Mouse (Mus musculus): ENCODE measurements around the gene Foxp2. TPM values are rescaled to one million over a fixed set of nuclear protein-coding genes. Genes with fewer than 3 reads are reported as not detected.

The Foxp2 gene
- total RNA-seq (2014; fragmentation: Nextera tagmentation), result not detected in 2 replicates
- total RNA-seq (2017), result not detected in 2 replicates

DNA sequence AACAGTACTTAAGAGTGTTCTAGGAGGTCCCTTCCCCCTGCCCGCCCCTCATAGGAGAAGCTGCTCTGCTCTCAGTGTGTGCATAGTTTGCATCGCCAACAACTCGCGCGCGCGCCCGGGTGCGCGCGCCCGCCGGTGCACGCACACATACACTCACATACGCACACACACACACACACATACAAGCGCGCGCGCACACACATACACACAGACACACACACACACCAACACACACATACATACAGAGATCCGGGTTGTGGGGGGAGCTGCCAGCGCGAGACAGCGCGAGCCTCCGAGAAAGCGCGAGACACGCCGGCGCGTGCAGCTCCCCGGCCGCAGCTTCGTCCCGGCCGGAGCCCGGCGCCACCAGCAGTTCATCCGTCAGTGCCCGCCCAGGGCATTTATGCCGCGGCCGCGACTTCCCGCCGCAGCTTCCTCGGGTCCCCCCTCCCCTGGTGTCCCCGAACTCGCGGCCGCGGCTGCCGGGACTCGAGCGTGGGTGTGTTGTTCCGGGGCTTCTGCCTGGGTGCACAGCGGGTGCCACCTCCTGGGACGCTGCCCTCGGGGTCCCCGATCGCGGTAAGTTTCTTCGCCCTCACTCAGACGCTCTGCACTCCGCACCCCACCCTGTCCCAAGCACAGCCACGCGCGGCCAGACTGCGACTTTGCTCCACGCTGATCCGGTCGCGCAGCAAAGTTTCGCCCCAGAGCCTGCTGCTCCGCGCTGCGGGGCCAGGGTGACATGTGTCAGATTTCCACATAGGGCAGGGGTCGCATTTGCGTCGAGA, at the start of gene Foxp2:
Gene Foxp2, plus strand, starts transcription at position 167 of the 788 bp plus-strand sequence.
- ATAC-seq (replicated peaks; ENCODE audit: poor library complexity, severe bottlenecking), result peak; percentile 67

DNA sequence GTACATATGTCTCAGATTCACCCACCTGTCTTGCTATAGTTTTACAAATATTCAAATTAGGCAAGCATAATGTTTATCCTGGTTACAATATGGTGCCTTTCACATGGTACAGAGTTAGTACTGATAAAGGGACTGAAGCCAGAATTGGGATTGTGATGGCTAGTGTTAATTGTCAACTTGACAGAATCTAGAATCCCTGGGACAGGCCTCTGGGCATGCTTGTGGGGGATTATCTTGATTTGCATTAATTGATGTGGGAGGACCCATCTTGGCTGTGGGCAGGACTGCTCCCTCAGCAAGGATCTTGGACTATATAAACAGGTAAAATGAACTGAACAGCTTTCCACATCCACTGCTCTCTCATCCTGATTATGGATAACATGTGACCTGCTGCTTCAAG, 15.9 kb upstream of the Foxp2 start:
- ATAC-seq (replicated peaks; ENCODE audit: poor library complexity, severe bottlenecking), result no peak

DNA sequence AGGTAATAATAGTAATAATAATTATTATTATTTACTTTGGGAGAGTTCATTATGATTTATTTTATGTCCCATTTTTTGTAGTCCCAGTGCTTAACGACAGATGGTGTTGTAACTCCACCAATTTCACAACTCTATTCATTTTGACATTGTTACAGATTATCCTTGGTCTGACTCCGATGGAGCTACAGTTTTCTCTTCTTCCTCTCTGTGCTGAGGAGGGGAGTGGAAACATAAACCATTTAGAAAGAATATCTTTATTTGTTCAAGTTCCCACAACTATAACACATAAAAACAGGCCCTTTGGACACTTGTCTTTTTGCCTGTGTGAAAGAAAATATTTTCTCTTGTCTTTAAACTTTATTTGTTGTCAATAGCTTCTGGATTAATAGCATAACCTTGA, 4.1 kb upstream of the Foxp2 start:
- no peak for ATAC-seq (replicated peaks; ENCODE audit: poor library complexity, severe bottlenecking)

DNA sequence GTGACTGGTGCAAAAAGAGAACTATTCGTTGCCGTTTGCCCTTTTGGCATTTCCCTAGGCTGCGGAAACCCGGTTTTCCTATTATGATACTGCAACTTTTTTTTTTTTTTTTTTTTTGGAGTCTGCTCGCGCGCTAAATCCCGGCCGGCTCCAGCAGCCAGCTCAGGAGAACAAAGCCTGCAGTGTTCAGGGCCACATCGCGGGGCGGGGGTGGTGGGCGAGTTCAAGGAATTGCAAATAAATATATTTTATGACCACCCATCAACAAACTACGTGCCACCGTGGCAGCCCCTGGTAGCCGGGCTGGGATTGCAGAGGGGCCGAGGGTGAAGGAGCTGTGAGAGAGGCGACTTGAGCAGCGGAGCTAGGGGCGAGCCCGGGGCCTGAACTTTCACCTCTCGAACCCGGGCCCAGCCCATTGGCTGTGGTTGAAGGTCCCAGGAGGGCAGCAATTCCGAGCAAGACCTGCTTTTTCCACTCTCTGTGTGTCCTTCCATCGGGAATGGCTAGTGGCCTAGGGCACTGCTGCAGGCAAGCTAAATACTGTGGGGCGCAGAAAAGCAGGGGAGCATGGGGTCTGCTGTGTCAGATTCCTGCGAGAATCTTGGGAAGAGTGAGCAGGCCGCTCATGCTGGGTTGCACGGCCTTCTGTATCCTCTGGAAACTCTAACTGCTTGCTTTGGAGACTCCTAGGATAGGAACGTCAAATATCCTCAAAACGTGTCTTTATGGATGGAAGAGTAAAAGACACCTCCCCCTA, 2.9 kb upstream of the Foxp2 start:
- no peak for ATAC-seq (replicated peaks; ENCODE audit: poor library complexity, severe bottlenecking)

DNA sequence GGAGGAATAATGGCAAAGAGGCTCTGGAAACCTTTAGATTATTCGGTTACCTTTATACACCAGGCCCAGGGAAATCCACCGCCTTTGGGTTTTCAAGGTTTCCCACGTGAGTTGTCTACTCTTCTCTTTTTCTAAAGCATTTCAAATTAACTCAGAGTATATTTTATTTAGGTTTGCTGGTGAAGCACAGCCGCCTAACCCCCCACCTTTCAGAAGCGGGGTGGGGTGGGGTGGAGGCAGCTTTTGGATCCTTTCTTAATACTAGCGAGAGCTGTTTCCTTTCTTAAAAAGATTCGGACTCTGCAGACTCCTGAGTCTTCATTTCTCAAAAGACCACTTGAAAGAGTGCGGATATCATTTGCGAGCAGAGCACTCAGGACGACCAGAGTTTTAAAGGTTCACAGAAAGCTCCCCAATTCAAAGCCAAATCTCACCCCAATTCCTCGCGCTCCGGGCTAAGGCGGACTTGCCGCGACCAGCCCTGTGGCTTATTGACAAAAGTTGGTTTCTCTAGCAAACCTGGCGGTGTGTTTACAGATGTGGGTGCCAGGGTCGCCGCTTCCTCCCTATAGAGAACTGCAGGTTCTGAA, 2.0 kb upstream of the Foxp2 start:
- ATAC-seq (replicated peaks; ENCODE audit: poor library complexity, severe bottlenecking), result no peak

DNA sequence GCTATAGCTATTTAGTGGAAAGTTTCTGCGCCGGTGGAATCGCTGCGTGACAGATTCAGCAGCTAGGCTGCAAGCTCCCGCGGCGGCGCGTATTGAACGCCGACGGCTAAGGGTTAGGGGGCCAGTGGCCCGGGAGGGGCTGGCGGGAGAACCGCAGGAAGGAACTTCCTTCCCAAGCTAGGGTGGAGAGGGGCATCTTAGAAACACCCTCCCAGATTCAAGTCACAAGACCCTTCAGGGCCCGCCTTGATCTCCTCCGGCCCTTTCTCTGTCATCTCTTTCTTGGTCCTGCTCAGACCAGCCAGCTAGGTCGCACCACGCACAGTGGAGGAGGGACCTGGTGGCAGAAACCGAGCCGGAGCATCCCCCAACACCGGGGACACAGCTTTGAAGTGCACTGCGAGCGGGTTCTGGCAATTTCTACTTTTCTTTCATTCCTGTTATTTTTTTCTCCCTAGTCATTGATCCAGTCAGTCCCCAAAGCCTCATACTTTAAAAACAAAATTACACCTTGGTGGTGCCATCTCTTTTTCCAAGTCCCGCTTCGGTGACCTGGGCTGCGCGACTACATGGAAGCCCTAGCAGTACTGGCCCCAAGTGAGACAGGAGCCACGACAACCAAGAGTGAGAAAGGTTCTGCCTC, 1.1 kb upstream of the Foxp2 start:
- ATAC-seq (replicated peaks; ENCODE audit: poor library complexity, severe bottlenecking), result no peak

DNA sequence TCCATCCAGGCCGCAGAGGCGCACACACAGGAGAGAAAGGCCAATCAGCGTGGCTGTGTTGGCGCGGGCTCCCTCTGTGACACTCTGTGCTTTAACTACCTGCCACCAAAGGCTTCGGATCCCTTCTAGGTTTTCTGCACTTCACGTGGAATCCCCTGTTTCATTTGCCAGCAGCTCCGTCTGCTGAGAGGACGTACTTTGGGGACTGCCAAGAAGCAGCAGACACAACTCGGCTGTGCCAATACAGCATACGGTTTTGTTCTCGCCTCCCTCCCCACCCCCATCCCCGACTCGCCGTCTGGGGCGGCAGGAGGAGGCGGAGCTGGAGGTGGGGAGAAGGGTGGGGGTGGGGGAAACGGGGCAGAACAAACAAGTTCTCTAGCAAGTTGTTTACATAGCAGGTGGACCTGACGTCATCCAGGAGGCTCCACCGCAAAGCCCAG, 549 bp upstream of the Foxp2 start:
- no peak for ATAC-seq (replicated peaks; ENCODE audit: poor library complexity, severe bottlenecking)

DNA sequence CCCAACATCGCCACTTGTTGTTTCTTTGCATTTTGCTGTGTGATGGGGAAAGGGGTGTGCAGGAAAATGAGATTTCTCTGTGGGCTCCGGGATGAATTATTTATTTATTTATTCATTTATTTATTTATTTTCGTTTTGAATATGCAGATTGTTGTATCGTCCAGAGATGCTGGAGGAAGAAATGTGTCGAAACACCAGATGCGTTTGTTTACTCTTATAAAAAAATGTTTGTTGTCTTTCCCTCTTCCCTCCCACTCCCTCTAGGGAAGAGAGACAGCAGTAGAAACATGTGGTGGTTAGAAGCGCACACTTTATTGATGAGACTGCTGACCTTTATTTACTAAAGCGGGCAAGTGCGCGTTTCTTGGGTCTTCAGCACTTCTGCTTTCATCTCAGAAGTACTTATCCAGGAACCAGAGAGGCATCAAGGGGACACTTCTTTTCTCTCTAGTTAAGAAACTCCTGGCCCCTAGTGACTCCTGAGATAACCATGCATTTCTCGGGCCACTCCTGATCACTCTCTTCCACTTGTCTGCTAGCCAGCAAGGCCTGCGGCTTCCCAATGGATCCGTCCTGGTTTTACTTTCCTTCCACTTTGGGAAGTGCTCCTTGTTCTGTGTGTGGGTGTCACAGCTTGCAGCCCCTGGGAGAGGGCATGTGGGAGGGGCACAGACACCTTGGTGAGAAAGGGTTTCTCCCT, 972 bp downstream of the Foxp2 start:
- peak; percentile 12; the same call in 1 of the 2 replicates for ATAC-seq (replicated peaks; ENCODE audit: poor library complexity, severe bottlenecking)

DNA sequence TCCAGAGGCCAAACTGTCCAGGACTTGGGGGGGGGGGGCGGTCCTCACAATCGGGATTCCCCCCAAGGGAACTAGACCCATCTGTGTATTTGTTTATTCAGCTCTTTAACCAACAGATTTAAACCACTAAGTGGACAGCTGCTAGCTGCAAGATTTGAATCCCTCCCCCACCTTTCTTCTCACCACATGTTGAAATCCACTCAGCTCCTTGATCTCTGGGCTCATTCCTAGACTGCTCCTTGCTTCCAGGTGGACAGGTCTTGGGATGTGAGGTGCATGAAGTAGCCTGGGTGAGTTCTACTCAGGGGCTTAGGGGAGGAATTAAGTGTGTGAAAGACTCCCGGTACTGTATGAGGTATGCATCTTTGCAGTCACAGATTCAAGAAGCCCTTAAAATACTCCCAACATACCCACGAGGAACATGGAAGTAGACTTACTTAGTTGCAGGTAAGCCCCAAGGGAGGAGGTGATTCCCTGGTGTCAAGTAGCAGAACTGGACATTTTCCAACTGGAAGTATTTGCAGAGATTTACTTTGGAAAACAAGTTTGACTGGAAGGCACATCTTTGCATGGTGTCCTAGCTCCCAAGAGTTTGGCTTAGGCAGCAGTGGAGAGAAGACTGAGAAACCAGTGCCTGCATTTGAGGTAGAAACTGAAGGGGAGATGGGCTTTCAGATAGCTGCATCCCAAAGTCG, 2.3 kb downstream of the Foxp2 start:
- ATAC-seq (replicated peaks; ENCODE audit: poor library complexity, severe bottlenecking), result no peak

DNA sequence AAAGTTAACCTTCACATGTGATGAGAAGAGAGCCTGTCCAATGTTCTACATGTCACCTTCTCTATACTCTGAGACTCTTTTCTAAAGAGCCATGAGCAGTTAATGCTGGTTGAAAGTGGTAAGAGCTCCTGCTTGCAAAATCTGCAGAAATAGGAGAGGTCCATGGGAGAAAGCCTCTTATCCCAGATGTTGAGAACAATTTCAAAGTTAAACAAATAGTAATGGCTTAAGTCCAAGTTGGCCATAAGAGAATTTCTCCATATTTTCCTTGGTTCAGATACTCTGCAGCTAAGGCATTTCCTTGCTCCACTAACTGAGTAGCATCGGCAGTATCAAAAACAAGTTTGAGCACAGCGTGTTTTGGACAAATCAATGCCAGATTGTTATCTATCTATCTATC, 13.9 kb downstream of the Foxp2 start:
- no peak for ATAC-seq (replicated peaks; ENCODE audit: poor library complexity, severe bottlenecking)

DNA sequence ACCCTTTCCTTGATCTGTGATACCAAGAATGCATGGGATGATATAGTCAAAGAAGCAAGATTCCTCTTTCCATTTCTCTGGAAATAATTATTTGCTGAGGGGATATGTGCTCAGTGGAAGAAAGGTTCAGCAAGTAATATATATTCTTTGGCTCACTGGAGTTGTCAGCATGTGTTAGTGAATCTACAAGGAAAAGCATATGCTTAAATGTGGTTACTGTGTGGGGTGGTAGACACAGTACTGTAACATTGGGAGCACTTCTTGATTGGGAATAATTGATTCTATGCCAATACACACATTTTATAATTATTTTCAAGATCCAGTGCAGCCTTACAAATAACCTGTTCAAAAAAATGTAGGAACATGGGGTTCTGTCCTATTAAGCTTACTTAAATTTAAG, 21.6 kb downstream of the Foxp2 start:
- no peak for ATAC-seq (replicated peaks; ENCODE audit: poor library complexity, severe bottlenecking)

DNA sequence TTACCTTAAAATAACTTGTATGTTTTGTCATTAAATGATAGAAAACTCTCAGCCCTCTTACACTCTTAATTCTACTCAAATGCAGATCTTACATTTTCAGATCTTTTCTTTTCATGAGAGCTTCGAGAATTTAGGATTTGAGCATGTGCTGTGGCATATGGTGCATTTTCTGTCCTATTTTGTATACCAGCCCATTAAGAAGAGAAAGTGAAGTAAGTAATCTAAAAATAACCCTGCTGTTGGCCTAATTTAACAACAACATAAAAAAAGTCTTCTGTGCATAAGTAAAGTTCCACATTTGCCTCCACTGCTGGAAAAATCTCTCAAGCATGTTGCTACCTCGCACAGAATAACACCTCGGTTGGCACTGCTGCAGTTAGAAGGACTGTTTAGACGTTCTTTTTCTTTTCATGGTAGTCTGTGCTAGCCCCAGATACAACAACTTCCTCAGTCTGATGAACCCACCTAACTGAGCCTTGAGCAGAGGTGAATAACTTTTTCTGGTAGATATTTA, 23.9 kb downstream of the Foxp2 start:
- ATAC-seq (replicated peaks; ENCODE audit: poor library complexity, severe bottlenecking), result no peak

DNA sequence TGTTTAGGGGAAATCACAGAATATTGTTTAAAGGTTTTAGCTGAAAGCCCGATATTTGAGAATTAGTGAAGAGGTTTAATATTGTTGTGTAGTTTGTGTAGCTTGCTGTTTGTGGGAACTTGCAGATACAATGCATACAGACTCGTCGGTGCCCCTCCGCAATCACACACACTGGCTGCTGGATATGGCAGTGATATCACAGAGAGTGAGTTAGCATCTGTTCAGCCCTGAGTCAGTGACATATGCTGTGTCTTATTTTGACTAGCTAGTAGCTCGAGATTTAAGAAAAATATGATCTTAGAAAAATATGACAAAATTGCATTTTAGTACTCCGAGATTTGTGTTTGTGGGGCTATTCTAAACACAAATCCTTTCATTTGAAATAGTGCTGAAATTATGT, 49.9 kb downstream of the Foxp2 start:
- no peak for ATAC-seq (replicated peaks; ENCODE audit: poor library complexity, severe bottlenecking)

DNA sequence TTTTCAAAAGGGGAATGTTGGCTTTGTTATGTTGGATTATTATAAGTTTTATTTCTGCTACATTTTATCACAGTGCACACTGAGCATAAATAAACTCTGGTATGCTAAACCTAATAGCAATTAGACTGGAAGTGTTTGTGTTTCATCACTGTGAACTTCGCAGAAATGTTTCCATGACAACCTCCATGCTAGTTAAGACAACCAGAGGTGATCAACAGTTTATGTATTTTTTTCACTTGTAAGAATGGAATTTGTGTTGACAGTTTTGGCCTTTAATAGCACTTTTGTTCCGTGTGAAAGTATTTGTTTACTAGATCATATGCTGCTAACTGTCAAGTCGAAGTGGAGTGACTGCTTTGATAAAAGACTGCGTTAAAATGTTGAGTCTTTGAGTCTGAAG, 51.6 kb downstream of the Foxp2 start:
- no peak for ATAC-seq (replicated peaks; ENCODE audit: poor library complexity, severe bottlenecking)

DNA sequence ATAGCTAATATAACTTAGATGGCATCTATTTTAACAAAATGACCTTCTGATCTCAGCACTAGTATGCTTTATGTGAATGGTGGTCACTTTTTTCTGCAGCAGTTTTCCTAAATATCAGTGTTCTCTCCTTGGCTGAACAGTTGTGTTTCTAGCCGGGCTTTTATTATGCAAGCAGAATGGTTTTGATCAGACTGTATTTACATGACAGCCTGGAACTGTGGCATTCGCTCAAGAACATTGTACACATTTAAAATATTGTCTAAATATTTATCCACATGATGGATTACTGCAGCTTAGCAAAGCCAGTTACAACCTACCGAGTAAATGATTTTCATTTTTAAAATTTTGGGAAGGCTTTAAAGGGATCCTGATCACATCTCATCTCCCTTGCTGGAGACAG, 75.9 kb downstream of the Foxp2 start:
- no peak for ATAC-seq (replicated peaks; ENCODE audit: poor library complexity, severe bottlenecking)

DNA sequence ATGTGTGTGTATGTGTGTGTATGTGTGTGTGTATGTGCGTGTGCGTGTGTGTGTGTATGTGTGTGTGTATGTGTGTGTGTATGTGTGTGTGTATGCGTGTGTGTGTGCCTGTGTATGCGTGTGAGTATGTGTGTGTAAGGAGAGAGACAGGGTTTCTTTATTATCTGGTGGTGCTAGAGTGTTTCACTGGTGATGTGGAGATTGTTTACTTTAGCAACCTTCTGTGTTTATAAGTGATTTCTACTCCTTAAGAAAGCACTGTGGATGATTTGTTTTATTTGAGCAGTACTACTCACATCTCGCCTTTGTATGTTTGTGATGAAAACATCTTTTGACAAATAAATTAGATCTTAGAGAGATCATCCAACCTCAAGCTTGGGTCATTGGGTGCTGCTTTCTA, 77.1 kb downstream of the Foxp2 start:
- ATAC-seq (replicated peaks; ENCODE audit: poor library complexity, severe bottlenecking), result no peak

DNA sequence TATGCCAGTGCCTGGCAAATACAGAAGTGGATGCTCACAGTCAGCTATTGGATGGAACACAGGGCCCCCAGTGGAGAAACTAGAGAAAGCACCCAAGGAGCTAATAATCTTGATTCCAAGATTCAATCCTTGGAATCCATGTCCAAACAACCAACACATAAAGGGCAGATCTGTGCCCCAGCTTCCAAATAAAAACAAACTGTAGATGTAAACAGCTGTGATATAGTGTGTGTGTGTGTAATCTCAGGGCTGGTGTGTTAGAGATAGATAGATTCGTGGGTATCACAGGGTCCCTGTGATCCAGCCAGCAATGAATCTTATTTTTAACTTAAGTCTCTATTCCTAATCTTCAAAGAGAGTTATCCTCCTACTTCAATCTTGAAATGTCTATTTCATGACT, 107.0 kb downstream of the Foxp2 start:
- no peak for ATAC-seq (replicated peaks; ENCODE audit: poor library complexity, severe bottlenecking)

DNA sequence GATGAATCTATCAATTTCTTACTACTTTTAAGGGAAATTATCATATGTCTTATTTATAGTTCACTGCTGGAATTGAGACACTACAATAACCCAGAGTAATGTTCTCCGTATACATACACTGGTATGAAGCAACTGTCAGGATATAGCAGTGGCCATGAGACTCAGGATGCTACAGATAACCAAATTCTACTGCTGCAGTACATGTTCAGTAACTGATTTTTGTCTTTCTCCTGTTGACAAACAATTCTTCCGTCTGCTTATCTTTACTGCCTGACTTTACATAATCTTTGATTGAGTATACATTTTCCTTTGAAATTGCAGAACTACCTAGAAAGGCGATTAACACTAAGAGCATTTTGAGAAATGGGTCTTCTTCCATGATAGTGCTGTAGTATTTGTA, 127.3 kb downstream of the Foxp2 start:
- ATAC-seq (replicated peaks; ENCODE audit: poor library complexity, severe bottlenecking), result no peak

DNA sequence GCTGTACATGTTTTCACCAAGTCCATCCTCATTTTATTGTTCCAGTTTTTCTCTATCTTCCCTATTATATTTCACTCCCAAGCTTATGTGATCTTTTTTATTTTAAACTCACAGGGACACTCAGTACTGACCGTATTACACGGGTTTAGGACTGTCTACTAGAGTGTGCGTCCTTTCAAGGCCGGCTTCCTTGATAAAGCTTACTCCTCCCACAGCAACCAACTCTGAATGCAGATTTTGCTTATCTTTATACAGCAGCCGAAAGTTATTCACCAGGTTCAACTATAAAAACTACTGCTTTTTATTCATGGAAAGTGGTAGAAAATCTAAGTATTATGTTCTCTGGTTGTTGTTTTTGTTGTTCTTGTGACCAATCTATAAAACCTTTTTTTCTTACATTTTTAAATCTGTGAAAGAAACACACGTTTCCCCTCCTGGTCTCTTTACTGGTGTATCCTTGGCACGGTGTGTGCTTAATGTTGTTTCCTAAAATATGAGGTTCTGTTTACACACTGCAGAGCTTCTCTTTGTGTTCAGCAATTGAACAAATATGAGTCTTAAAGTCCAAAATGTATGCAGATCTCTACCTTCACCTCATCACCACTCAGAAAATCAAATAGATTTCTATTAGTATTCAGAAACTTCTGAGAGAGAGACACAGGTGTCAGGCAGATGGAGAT, 128.4 kb downstream of the Foxp2 start:
- no peak for ATAC-seq (replicated peaks; ENCODE audit: poor library complexity, severe bottlenecking)
